Mouse (Mus musculus) spleen, adult 2 months (tissue): Measurements from ENCODE around the gene Sowahb.

Experiments
- CTCF ChIP-seq: fragments of 200-500 bp; IDR thresholded peaks from 2 replicates; pipeline ENCODE4 v1.5.1; 2011; ENCODE audit warnings: mild to moderate bottlenecking, inconsistent platforms; ENCODE audit not compliant: insufficient read depth, insufficient read length, insufficient replicate concordance; ENCODE audit errors: extremely low read depth
- POLR2A ChIP-seq: fragments of 200-500 bp; IDR thresholded peaks from 2 replicates; pipeline ENCODE4 v1.6.1; 2011; ENCODE audit warnings: low read depth, low read length, inconsistent platforms

GRCm38 (mm10) chr5:93005229-93005814, 39.5 kb downstream of the Sowahb start:
- TF ChIP-seq CTCF (no peak), POLR2A (no peak)
